Mouse (Mus musculus) embryonic facial prominence, embryonic 14.5 days (tissue): Measurements from ENCODE around the gene Ncor1. TPM values are rescaled to one million over a fixed set of nuclear protein-coding genes. Genes with fewer than 3 reads are reported as not detected.

Experiments used
- ATAC-seq: fragments of 200-750 bp; cut with Nextera tagmentation; 2 replicates; pipeline ENCODE4 v1.8.0; 2017; ENCODE audit warnings: low read depth, moderate number of reproducible peaks, moderate TSS enrichment
- DNase-seq: peaks from one replicate; pipeline ENCODE4 v3.0.0-alpha.2; 2015; ENCODE audit warnings: low spot score
- H3K27ac ChIP-seq: fragments of 300-500 bp; sonication (generic); replicated peaks from 2 replicates; pipeline ENCODE4 v1.5.1; 2014; ENCODE audit warnings: low read depth, mild to moderate bottlenecking, low read length, moderate library complexity
- H3K27me3 ChIP-seq: fragments of 300-500 bp; sonication (generic); replicated peaks from 2 replicates; pipeline ENCODE4 v1.6.1; 2014; ENCODE audit warnings: low read length; ENCODE audit not compliant: control insufficient read depth, insufficient read depth
- H3K36me3 ChIP-seq: fragments of 300-500 bp; sonication (generic); 2 replicates; pipeline ENCODE4 v1.6.1; 2014; ENCODE audit warnings: low read length, mixed read lengths; ENCODE audit not compliant: control insufficient read depth, insufficient read depth
- H3K4me1 ChIP-seq: fragments of 300-500 bp; sonication (generic); 2 replicates; pipeline ENCODE4 v1.6.1; 2014; ENCODE audit warnings: antibody characterized with exemption, low read length; ENCODE audit not compliant: control insufficient read depth, insufficient read depth
- H3K4me2 ChIP-seq: fragments of 300-500 bp; sonication (generic); 2 replicates; pipeline ENCODE4 v1.6.1; 2014; ENCODE audit warnings: low read depth, mild to moderate bottlenecking, low read length, moderate library complexity, mixed read lengths
- H3K4me3 ChIP-seq: fragments of 300-500 bp; sonication (generic); 2 replicates; pipeline ENCODE4 v1.5.1; 2014; ENCODE audit warnings: low read depth, mild to moderate bottlenecking, low read length
- H3K9ac ChIP-seq: fragments of 300-500 bp; sonication (generic); 2 replicates; pipeline ENCODE4 v1.6.1; 2014; ENCODE audit warnings: low read depth, mild to moderate bottlenecking, low read length, moderate library complexity, mixed read lengths
- H3K9me3 ChIP-seq: fragments of 300-500 bp; sonication (generic); 2 replicates; pipeline ENCODE4 v1.6.1; 2016; ENCODE audit warnings: low read length; ENCODE audit not compliant: control insufficient read depth
- WGBS: fragments of 180-500 bp; shearing (Covaris S2); extraction: QIAGEN DNeasy Blood & Tissue Kit; methylation state at CpG from one replicate; pipeline ENCODE4 v1.1.7; 2014; 5-methylcytosine and 5-hydroxymethylcytosine counted together
- polyA plus RNA-seq: library from polyadenylated mRNA; unstranded; fragments of >200 nt; fragmentation: Nextera tagmentation; extraction: Ambion mirVana; gene quantifications from 2 replicates; pipeline ENCODE4 v1.2.1, GENCODE M21; 2014

Gene Ncor1
- 144 and 154 TPM in 2 replicates for polyA plus RNA-seq

DNA sequence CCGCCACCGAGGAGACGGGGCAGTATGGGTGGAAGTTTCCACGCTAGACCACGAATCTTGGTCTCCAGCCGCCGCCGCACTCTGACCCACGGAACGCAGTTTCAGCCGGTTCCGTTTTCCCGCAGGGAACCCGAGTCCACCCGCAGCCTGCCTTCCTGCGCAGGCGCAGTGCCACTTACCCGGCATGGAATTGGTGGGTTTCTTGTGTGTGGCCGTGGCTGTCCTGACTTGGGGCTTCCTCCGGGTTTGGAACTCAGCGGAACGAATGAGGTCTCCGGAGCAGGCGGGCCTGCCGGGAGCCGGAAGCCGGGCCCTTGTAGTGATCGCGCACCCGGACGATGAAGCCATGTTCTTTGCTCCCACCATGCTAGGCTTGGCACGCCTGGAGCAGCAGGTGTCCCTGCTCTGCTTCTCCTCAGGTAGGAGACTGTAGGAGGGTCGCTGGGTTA is at the start of gene Ncor1, which contains the start of gene Pigl:
TSS of gene Ncor1 (minus strand) at position 266 of the 449 bp plus-strand sequence.
TSS of gene Pigl (plus strand) at position 185 of the 449 bp plus-strand sequence.
- H3K36me3 ChIP-seq: 0 out of 2 replicates have a peak, but pooled peaks cover 2% of the 10 kb centered on the region
- ATAC-seq: peak; percentile 72
- H3K4me2 ChIP-seq: peak within 1 kb of the TSS; percentile 87
- peaks cover 3% of the 10 kb centered on the region; the same call in 1 of the 2 replicates for H3K4me1 ChIP-seq
- WGBS: under 1% methylated on average over 32 of the region's 33 CpGs
- peak within 1 kb of the TSS; percentile 97 for H3K27ac ChIP-seq
- peak within 1 kb of the TSS; percentile 97 for H3K4me3 ChIP-seq
- no peaks in the 10 kb centered on the region for H3K27me3 ChIP-seq
- DNase-seq: peak; percentile 93
- peak within 1 kb of the TSS; percentile 99 for H3K9ac ChIP-seq
- no peaks in the 10 kb centered on the region for H3K9me3 ChIP-seq

- no peak overlapping the region for H3K27ac ChIP-seq
- no peaks in the 10 kb centered on the region for H3K9me3 ChIP-seq
- no peak overlapping the region for H3K9ac ChIP-seq
- DNase-seq: no peak
- WGBS: 81% methylated on average over 4 of the region's 4 CpGs
- ATAC-seq: no peak
- H3K4me3 ChIP-seq: no peak overlapping the region
- no peaks in the 10 kb centered on the region for H3K27me3 ChIP-seq
- H3K4me1 ChIP-seq: no peaks in the 10 kb centered on the region
- no peak overlapping the region for H3K4me2 ChIP-seq
- H3K36me3 ChIP-seq: no peaks in the 10 kb centered on the region
Observed at GRCm38 (mm10) chr11:62507683-62508082, 49.3 kb upstream of the Ncor1 start.

- H3K27me3 ChIP-seq: no peaks in the 10 kb centered on the region
- no peaks in the 10 kb centered on the region for H3K4me1 ChIP-seq
- no peak overlapping the region for H3K27ac ChIP-seq
- H3K36me3 ChIP-seq: no peaks in the 10 kb centered on the region
- H3K4me3 ChIP-seq: no peak overlapping the region
- H3K9me3 ChIP-seq: no peaks in the 10 kb centered on the region
- WGBS: 82% methylated on average over 2 of the region's 2 CpGs
- no peak overlapping the region for H3K9ac ChIP-seq
- DNase-seq: no peak
- ATAC-seq: no peak
- no peak overlapping the region for H3K4me2 ChIP-seq
Observed at GRCm38 (mm10) chr11:62500529-62500928, 42.2 kb upstream of the Ncor1 start.

DNA sequence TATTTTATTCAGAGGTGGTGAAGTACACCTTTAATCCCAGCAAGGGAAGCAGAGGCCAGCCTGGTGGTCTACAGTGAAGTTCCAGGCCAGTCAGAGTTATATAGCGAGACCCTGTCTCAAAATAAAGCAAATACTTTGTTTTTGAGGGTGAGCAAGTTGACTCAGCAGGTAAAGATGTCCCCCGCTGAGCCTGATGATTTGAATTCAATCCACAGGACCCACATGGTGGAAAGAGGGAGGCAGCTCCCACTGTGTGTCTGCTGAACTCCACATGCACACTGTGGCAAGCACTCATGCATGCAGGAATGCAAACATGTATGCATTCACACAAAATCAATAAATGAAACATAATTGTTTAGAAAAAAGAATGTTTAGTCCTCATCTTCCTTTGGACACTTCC is 40.5 kb upstream of the Ncor1 start:
- Histone ChIP-seq H3K36me3 (no peaks in the 10 kb centered on the region), H3K4me2 (no peak overlapping the region), H3K9me3 (no peaks in the 10 kb centered on the region), H3K9ac (no peak overlapping the region), H3K27me3 (no peaks in the 10 kb centered on the region), H3K4me1 (no peaks in the 10 kb centered on the region; the same call in 1 of the 2 replicates), H3K4me3 (no peak overlapping the region), H3K27ac (no peak overlapping the region)
- ATAC-seq: no peak
- WGBS: 78% methylated on average over 2 of the region's 2 CpGs
- DNase-seq: no peak

DNA sequence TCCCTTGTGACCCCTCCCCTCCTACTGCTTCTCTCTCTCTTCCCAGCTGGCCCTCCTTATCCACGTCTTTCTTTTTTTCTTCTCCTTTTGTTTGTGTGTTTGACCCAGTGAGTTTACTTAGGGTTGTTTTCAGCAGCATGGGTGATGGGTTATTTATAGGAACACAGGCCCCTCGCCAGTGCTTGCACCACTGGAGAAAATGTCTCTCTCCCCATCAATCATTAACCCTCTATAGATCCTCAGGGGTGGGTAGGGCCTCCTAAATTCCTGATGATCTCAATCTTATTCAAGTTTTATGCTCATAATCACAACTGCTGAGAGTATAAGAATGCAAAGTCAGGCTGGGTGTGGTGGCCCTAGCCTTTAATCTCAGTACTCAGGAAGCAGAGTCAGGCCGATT is 38.8 kb upstream of the Ncor1 start:
- Histone ChIP-seq H3K9ac (no peak overlapping the region), H3K4me3 (no peak overlapping the region), H3K27ac (no peak overlapping the region), H3K4me1 (no peaks in the 10 kb centered on the region; the same call in 1 of the 2 replicates), H3K36me3 (no peaks in the 10 kb centered on the region), H3K4me2 (no peak overlapping the region), H3K27me3 (no peaks in the 10 kb centered on the region), H3K9me3 (no peaks in the 10 kb centered on the region)
- whole genome bisulfite sequencing: 71% methylated on average over 3 of the region's 3 CpGs
- DNase-seq (no peak), ATAC-seq (no peak)

- DNase-seq (no peak), ATAC-seq (no peak)
- Histone ChIP-seq H3K9ac (no peak overlapping the region), H3K36me3 (no peaks in the 10 kb centered on the region), H3K27me3 (no peaks in the 10 kb centered on the region), H3K4me1 (no peaks in the 10 kb centered on the region; the same call in 1 of the 2 replicates), H3K4me3 (no peak overlapping the region), H3K4me2 (no peak overlapping the region), H3K27ac (no peak overlapping the region), H3K9me3 (no peaks in the 10 kb centered on the region)
- WGBS: 60% methylated on average over 5 of the region's 5 CpGs
Observed at GRCm38 (mm10) chr11:62496151-62496715, 37.9 kb upstream of the Ncor1 start.

DNA sequence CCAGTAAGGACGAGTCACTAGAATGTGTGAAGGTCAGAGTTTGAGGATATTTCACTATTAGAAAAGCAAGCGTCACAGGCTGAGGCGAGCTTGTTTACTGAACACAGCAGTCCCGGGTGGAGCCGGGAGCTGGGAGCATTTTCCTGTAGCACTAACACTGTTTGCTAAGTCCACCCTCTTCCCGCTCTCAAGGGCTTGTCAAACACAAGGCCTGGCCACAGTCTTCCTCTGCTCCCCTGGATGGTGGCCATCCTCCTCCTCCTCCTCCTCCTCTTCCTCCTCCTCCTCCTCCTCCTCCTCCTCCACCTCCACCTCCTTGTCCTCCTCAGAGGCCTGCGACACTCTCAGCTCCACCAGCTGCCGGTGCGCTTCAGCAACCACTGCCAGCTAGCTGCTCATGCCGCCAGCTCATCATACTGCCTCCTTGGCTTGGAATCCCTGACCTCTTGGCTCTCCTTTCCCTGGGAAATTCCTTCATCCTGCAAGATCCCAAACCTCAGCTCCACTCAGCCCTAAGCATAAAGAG is 37.0 kb upstream of the Ncor1 start:
- H3K27me3 ChIP-seq: no peaks in the 10 kb centered on the region
- peak; percentile 12; the same call in 1 of the 2 replicates for ATAC-seq
- 32% methylated on average over 9 of the region's 10 CpGs for WGBS
- peak; percentile 21 for DNase-seq
- H3K4me2 ChIP-seq: no peak overlapping the region
- H3K4me1 ChIP-seq: no peaks in the 10 kb centered on the region; the same call in 1 of the 2 replicates
- peak overlapping the region; percentile 35 for H3K27ac ChIP-seq
- no peaks in the 10 kb centered on the region for H3K9me3 ChIP-seq
- no peak overlapping the region for H3K4me3 ChIP-seq
- peak overlapping the region; percentile 32; the same call in 1 of the 2 replicates for H3K9ac ChIP-seq
- H3K36me3 ChIP-seq: no peaks in the 10 kb centered on the region

DNA sequence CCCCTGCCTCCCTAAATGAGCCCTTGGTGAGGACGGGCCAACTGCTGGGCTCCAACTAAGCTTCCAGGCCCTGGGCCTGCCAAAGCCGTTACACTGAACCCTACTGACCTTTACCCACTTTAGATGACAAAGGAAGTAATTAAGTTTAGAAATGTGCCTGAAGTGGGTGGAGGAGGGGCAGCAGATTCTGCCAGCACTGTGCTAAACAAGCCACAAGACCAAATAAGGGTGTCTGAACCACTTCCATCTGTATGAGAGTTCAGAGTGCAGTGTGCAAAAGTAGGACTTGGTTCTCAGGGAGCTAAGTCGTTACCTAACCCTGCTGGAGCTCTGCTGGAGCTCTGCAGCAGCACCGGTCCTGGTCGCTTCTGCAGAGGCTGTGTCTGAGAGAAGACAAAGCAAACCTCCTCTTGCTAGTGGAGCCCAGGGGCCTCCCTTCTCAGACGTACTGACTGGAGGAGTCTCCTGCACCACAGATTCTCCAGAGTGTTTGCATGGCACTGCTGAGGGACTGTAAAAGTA is 36.5 kb upstream of the Ncor1 start:
- H3K4me3 ChIP-seq: no peak overlapping the region

More for the DNA sequence above, 36.5 kb upstream of the Ncor1 start:
- no peaks in the 10 kb centered on the region for H3K27me3 ChIP-seq
- H3K27ac ChIP-seq: peak overlapping the region; percentile 35
- WGBS: 4% methylated on average over 6 of the region's 6 CpGs
- no peak overlapping the region for H3K4me2 ChIP-seq
- no peaks in the 10 kb centered on the region for H3K9me3 ChIP-seq
- no peaks in the 10 kb centered on the region; the same call in 1 of the 2 replicates for H3K4me1 ChIP-seq
- H3K36me3 ChIP-seq: no peaks in the 10 kb centered on the region
- DNase-seq (peak; percentile 78), ATAC-seq (peak; percentile 71; the same call in 1 of the 2 replicates)
- peak overlapping the region; percentile 32; the same call in 1 of the 2 replicates for H3K9ac ChIP-seq
